Mouse (Mus musculus) bone marrow, adult 2 months (tissue): ENCODE measurements around the gene Grxcr1.

ENCODE experiments used
- CTCF ChIP-seq: fragments of 200-500 bp; IDR thresholded peaks from 2 replicates; pipeline ENCODE4 v1.5.1; 2011; ENCODE audit warnings: low read length, control low read depth; ENCODE audit not compliant: control insufficient read depth, insufficient read depth
- POLR2A ChIP-seq: fragments of 200-500 bp; IDR thresholded peaks from 2 replicates; pipeline ENCODE4 v1.6.1; 2011; ENCODE audit warnings: low read depth, mild to moderate bottlenecking, control low read depth, low read length, borderline replicate concordance; ENCODE audit not compliant: control insufficient read depth

DNA sequence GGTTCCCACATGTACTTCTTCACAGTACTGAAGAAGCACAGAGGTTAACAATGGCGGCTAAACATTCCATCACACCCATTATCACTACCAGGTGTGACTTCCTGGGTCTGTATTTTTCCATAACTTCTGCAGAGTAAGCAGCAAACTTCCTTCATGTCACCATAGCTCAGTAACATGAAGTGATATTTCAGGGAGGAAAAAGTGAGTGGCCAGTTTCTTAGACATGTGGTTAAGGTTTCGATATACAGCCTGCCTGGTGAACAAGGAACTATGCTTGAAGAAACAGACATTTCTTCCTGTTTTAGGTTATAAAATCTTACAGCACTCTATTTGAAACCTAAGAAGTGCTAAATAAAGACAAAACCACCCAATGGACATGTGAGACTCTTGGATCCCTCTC lies 1.7 kb downstream of the Grxcr1 start:
- no peak for TF ChIP-seq CTCF
- TF ChIP-seq POLR2A: no peak
